Mouse (Mus musculus) left cerebral cortex, postnatal 25 days (tissue): ENCODE data around the gene Gm10964. TPM values are rescaled to one million over a fixed set of nuclear protein-coding genes. Genes with fewer than 3 reads are reported as not detected.
A peak's percentile ranks its signal among the peaks of the same experiment; 100 is the strongest.
"Not testable (repeated sequence)": the region's sequence is repeated elsewhere in the genome, so short reads cannot be mapped to it uniquely, and the experiment has no call there.

Source experiments
- DNase-seq, 2 experiments: peaks; one replicate each; pipeline ENCODE4 v3.0.0; 2022; ENCODE audit warnings: low spot score in 2 of 2, mixed read lengths in 1 of 2
- intact Hi-C: fragments of 180-260 bp; cut with DNase I; formaldehyde crosslinking; loops from one replicate; pipeline ENCODE4 v1.15.1; 2025
- total RNA-seq, 2 experiments: library from RNA; stranded (reverse); gene quantifications; 2 replicates each; pipeline ENCODE4 v1.2.3; 2021

Gene Gm10964
- total RNA-seq, 2 experiments from 2014 or later, result not detected

DNA sequence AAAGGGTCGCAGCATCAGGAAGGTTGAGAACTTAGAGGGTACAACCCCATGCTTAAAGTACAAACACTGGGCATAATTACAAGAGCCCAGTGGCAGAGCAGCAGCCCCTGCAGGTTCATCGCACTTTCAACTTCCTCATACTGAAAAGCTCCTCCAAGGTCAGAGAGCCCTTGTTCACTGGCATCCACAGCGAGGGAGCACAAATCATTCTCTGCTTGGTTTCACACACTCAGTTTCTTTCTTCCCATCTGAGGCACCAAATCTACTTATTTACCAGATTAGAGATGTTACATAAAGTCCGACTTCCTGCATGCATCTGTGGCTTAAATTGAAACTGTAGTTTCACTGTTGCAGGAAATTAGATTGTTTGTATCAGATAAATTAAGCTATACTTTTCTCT is 33.7 kb downstream of the Gm10964 start:
- intact Hi-C loops, result no loop called here
- DNase-seq, result no peak

DNA sequence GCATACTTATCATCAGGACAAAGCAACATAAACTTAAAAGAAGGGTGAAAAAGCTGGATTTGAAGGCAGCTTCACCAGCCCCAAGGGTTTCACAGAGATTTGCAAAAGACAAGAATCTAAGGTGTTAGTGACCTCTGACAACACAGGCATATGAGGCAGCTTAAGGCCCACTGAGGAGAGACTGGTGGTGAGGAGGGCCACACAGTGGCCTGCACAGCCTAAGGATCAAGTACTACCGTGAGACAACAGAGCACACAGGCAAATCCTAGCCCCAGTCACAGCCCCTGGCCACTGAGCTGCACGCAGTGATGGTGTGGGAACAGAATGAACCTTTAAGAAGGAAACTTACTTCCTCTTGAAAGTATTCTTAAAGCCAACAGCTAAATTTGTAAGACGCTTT is 34.3 kb downstream of the Gm10964 start:
- DNase-seq, result no peak
- intact Hi-C loops, result no loop called here

DNA sequence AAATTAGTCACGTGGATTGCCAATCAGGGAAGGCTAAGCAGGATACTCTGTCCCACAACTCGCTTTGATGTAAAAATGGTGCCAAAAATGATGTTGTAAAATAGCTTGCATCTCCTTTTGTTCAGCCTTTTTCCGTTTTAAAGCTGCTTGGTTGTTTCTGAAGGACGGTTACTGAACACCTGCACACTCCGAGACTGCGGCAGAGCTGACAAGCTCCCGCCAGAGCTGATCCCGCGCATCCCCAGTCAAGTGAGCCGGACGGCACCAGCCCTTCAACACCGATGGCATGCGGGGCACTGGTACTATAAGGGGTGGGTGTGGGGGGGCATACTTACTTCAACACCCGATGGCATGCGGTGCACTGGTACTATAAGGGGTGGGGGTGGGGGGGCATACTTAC is 34.8 kb downstream of the Gm10964 start:
- intact Hi-C loops, result no loop called here
- DNase-seq, result no peak

DNA sequence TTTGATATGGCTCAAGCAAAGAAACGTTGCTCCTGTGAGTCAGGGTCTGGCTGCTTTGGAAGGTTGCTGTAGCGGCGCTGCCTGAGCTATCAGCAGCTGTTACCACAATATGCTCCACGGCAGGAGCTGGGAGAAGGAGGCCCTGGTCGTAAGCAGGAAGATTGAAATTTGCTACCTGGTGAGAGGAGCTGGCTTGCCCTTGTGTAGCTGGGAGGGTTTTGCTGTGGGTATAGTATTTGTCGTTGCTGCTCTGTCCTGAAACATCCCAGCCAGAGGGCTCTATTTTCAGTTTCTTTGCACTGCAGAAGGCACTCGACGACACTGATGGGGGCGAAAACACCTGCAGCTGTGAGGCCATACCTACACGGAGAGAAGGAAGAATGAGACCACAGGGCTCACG is 38.8 kb downstream of the Gm10964 start:
- no peak for DNase-seq
- intact Hi-C loops, result no loop called here

DNA sequence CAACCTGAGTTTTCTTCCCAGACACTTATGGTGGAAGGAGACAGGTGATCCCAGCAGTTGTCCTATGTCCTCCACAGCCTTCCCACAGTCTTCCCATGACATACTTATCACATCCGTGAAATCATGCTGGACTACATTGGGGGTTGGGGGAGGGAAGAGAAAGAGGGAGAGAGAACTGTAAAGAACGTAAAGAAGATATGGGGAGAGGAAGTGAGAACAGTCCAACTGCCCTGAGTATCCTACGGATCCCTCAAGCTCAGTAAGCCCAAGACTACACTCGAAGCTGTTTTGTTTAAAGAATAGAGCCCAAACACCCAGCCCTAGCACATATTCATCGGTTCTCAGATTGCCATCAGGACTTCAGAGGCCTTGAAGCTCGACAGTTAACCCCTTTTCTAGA is 39.5 kb downstream of the Gm10964 start:
- DNase-seq, result no peak
- intact Hi-C loops, result no loop called here

DNA sequence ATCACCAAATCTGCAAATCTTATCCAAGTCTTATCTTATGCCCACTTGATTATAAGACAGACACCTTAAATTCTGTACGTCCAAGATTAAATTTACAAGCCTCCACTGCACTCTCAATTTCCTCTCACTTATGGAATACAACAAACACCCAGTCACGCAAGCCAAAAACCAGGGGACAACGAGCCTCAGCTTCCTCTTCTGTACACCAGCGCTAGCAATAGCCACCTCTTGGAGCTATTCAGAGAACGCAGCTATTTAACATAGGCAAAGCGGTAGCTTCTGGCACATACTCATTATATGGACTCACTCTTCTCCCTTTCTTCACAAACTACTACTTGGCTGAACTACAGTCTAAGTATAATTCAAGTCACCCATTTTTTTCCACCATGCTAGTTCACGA is 40.0 kb downstream of the Gm10964 start:
- intact Hi-C loops, result no loop called here
- DNase-seq, result no peak

DNA sequence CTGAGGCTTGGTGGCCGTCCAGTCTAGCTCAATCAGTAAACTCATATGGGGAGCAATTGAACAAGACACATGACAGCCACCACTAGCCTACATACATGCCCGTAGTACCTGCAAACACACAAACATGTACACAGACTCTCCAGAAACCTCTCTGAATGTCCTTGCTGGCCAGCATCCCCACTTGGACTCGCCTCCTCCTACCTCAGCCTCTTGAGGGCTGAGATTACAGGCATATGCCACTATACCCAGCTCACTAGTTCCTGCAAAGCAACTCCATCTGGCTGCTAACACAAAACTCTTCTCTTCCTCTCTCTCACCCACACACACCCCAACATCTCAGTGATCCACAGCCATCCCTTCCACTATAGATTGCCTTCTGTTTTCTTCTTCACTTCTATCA is 41.1 kb downstream of the Gm10964 start:
- intact Hi-C loops, result no loop called here
- DNase-seq, result peak; percentile 45 to 82

DNA sequence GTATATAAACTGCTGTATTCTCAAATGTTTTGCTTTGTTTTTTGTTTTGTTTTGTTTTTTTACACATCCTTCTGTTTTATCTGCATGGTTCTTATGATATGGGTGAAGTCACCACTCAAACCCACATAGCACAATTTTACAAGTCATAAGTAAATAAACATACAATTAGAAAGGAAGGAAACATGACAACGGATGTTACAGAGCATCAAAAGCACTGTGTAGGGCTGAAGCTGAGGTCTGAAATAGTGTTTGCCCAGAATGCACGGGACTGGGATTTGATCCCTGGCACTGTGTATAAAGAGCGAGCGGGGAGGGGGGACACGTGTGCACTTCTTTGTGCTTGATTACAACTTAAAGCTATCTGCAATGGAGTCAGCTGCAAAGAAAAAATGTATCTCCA is 41.6 kb downstream of the Gm10964 start:
- no peak for DNase-seq
- intact Hi-C loops, result no loop called here

DNA sequence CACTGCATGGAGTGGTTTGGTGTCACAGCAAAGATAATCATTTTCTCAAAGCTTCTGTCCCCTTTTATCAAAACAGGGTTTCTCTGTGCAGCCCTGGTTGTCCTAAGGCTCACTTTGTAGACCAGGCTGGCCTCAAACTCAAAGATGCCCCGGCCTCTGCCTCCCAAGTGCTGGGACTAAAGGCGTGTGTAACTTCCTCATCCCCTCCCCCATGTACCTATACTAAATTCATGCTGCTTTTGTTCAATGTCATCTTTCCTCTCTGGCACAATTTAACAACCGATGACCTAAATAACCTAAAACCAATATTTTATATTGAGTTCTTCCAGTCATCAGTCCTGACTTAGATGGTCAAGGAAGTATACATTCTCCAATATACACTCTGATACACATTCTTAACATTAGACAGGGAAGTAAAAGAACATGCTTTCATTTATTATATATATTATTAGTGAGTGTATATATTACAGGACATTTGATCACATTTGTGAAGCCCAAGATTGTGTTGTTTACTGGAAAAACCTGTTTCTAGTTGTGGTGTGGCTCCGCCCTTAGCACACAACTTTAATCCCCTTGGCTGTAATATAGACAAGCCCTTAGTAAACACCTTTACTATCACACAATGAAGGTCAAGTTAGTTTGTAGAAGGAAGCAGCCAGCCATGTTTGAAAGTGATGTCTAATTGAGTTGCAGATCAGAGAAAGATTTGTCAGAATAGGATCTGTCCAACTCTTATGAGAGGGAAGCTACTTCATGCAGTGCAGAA is 43.9 kb downstream of the Gm10964 start:
- intact Hi-C loops, result no loop called here
- DNase-seq, result no peak

DNA sequence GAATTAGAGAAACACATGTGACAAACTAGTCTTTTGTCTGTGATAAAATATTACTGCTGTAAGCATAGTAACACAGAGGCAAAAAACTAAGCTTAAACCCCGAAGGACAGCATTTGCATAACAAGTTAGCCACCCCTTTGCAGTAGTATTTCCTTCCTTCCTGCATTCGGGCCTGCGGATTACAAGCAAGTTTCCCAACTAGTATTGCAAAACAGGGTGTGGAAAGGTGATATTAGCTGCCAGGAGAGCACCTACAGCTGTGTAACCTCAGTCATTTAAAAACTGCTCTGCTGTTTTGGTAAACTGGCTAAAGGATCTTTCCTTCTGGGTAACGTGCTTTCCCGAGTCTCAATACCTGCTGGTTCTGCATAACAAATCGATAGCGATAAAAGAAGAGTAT is 48.1 kb downstream of the Gm10964 start:
- intact Hi-C loops, result no loop called here
- DNase-seq, result no peak

DNA sequence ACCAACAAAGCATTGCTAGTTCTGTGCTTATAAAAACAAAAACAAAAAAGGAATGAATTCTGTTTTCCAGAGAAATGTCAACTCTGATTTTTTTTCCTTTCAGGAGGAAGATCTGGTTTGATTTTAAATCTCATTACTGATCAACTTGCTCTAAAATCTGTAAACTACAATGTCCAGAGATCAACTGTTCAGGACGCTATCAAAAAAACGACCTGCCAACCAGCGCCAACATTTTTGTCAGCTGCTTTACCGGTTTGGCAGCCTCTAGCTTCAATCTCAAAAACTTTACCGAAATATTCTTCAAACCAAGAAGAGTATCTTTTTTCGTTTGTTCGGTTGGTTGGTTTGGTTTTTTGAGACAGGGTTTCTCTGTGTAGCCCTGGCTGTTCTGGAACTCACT is 49.9 kb downstream of the Gm10964 start:
- no peak for DNase-seq
- intact Hi-C loops, result no loop called here

DNA sequence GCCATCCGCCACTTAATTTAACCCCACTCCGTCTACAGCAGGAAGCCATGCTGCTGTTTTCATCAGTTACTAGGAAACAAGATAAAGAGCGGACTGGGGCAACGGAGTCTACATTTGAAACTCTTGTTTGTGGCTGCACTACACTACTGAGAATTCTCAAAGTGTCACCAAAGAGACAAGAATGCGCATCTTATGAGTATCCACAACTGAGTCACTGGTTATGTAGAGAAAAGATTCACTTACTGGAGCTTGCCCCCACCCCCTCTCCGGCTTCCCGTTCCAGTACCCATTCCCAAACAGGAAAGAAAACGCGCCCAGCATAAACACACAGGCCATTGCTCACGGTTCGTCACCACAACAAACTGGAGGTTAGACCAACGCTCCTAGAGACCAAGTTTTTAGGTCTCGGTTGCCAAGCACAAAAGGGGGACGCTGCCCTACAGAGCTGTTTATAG is 50.8 kb downstream of the Gm10964 start:
- intact Hi-C loops, result loop anchor here (2.0 kb wide), 1 partner anchor 125 kb away; the partner anchor contains the start of gene Rsbn1
- DNase-seq, result peak in 1 of 2 experiments; percentile 31

DNA sequence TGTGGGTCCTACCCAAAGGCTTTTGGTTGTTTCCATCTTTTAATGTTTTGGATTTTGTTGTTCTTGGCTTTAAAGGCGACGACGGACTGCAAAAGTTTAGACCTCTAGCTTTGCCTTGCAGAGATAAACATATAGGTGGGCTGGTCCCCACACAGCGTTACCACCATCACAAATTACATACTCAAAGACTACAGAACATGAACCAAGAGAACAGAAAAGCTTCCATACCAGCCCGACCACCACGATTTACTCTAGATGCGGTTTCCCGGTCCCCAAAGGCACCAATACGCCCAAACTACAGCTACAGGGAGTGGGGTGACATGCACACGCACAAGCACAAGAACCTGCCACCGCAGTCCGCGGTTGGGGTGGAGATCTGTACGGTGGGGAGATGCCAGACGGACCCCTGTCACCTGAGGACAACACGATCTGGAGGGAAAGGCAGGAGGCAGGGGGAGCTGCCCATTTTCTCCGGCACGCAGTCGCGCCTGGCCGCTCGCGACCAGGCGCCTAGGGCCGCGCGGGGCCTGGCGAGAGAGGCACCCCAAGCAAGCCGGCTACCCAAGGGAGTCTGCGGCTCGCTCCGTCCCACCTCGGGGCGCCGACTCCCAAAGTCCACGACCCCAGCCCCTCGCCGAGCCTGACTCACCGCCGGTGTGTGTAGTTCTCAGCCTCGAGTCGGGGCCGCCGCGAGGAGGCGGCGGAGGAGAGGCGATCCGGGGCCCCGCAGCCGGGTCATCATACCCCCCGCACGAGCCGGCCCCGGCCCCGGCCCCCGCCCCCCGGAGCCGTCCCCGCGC is 51.4 kb downstream of the Gm10964 start:
- intact Hi-C loops, result loop anchor here (1.0 to 2.0 kb wide), 2 partner anchors 19 to 124 kb away; partner anchors contain the start of genes Ap4b1, Dclre1b, Gm43064 and Rsbn1
- DNase-seq, result peak in 1 of 2 experiments; percentile 47

DNA sequence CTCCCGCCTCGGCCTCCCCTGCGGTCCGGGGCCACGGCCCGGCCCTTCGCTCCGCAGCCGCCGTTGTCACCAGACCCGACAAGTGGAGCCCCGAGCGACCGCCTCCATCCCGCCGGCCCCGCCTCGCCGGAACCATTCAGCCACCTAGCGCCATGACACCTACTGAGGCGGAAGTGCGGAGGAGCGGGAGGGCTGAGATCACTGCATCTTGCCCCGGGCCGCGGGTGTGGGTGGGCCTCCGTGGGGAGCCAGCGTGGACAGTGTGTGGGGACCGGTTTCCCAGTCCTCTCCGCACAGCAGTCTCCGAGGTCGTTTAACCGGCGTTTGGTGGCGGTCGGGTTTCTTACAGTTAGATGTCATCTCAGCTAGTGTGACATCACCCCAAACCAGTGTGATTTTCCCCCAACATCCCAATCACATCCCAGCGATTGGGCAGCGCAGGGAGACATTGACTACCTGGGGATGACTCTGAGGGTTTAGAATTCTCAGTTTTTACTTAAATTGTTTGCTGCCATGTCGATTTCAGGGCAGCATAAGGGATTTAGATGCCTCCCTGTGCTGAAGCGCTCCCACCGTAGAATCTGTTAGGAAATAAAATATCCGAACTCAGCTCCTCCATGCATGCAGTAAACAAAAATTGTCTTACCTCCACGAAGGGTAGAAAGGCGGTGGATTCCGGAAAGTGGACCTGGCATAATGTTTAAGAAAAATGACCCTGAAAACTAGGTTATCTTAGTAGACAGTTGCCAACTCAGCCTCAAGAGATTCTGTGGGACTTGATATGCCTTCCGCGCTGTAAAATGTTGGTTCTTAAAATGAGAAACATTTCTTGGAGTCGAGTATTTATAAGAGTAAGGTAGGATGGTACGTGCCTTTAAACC is 52.3 kb downstream of the Gm10964 start, which contains the start of gene Hipk1:
Gene Hipk1 (minus strand): TSS at position 334 of the 881 bp plus-strand sequence.
- intact Hi-C loops, result loop anchor here (1.0 to 2.0 kb wide), 2 partner anchors 18 to 123 kb away; partner anchors contain the start of genes Ap4b1, Dclre1b, Gm43064 and Rsbn1
- DNase-seq, result peak; percentile 94 to 97

DNA sequence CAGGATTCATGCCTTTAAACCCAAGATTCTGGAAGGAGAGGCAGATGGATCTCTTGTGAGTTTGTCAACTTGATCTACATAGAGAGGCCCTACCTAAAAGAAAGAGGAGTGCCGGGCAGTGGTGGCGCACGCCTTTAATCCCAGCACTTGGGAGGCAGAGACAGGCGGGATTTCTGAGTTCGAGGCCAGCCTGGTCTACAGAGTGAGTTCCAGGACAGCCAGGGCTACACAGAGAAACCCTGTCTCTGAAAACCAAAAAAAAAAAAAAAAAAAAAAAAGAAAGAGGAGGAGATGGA is 52.9 kb downstream of the Gm10964 start:
- intact Hi-C loops, DNase-seq: not testable (repeated sequence)

DNA sequence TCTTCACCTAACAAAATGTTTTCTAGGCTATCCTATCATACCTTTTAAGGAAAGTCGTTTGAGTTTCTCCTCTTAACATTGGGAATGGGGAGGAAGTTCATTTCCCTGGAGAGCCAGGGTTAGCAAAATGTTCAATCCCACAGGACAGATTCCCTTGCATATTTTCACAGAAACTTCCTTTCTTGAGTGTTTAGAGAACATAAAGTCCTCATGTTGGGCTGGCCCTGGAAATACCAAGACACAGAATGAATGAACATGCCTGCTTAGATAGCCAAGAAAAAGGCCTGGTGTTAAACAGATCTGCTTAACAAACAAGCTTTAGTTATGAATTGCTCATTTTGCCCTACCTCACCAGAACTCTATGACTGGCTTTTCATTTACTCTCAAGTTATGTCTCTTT is 53.4 kb downstream of the Gm10964 start:
- no peak for DNase-seq
- intact Hi-C loops, result no loop called here
